Mouse (Mus musculus) adrenal gland, adult 8-10 months (tissue): ENCODE results near the gene Smco2. TPM values are rescaled to one million over a fixed set of nuclear protein-coding genes. Genes with fewer than 3 reads are reported as not detected.
A peak's percentile ranks its signal among the peaks of the same experiment; 100 is the strongest.

Source experiments
- DNase-seq: peaks from one replicate; pipeline ENCODE4 v3.0.0; 2022
- total RNA-seq, 4 experiments: library from RNA; stranded (reverse); gene quantifications; 2 replicates each; pipeline ENCODE4 v1.2.4; 2022

Gene Smco2
- not detected for total RNA-seq

DNA sequence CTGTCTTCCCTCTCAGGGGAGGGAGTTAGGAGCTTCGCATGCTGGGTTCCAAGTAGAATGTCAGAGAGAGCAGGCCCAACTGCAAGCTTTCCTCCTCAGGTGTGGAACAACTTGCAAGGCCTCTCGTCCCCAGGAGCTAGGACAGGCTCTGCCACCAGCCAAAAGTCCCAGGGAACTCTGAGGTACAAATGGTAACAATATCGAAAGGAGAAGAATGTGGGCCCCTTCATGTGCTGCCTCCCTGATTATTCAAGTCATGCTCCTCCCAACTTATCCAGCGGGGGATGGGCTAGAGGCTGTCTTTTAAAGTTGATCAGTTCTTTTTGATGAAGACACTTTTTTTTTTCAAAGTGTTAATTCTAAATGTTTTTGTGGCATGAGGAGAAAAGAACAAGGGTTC lies at the start of gene Smco2:
Gene Smco2, plus strand, starts transcription at position 55 of the 400 bp plus-strand sequence.
- no peak for DNase-seq

- DNase-seq: no peak
These were observed 39.9 kb upstream of the Smco2 start for GRCm38 (mm10) chr6:146809991-146810390.

GRCm38 (mm10) chr6:146813007-146813406 lies 36.9 kb upstream of the Smco2 start:
- no peak for DNase-seq

- DNase-seq: no peak
These were observed 29.5 kb upstream of the Smco2 start for GRCm38 (mm10) chr6:146820177-146820965.

DNA sequence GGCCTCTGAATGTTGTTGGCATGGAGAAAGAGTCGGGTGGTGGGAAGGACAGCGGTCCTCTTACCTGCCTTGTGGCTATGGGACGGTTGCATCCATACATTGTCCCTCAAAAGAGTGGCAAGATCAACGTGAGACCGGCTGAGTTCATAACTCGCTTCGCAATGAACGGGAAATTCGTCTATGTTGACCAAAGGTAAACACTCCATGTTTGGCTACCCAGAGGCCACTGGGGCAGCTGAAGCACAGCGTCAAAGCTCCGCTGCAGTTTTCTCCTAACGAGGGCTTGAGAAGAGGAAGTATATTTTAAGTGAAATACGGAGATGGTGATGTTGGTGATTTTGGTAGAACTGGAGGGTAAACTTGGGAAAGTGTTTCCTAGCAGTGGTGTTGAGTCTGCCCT lies 27.9 kb upstream of the Smco2 start:
- DNase-seq: no peak

DNA sequence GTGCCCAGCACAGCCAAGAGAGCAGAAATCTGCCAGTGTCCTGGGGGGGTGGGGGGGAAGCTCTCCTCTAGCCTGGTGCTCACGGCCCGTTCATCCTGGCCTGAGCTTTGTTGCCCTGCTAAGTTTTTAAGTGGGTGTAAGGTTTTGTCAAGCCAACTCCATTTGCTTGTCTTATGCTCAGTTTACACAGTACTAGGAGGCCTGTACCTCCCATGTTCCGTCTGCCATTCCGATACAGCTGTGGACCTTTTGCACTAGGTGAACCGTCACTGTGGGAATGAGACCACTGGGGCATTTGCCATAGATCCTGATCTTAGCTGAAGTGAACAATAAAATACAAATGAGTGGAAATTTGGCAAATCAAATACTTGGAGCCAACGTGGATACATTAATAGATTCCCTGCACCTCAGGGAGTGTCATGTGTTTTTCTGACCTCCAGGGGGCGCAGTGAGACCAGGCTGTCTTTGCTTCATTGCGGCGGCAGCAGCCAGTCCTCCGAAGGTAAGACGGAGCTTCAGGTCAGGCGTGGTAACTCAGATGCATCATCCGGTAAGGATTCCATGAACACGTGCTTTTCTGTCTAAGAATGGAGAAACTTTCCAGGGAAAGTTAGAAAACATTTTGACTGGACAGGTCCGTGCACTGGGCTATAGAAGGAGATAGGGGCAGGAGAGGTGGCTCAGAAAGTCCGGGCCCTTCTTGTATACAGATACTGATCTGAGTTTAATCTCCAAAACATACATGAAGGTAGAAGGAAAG lies 25.0 kb upstream of the Smco2 start:
- DNase-seq: no peak

GRCm38 (mm10) chr6:146825487-146825773 lies 24.5 kb upstream of the Smco2 start:
- no peak for DNase-seq

DNA sequence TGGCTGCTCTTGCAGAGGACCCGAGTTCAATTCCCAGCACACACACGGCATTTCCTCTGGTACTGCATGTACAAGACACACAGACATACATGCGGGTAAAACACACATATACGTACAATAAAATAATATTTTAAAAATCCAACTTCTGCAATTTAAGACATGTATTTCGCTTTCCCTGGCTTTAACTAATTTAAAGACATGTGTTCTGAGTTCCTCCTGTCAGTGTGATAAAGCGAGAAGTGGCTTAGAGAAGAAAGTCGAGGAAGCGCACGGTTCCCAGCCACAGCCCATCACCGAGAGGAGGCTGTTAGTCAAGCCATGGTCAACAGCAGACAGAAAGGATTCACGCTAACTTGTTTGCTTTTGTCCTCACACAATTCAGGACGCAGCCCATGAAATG lies 18.6 kb upstream of the Smco2 start:
- DNase-seq: no peak

- no peak for DNase-seq
These were observed 16.2 kb upstream of the Smco2 start for GRCm38 (mm10) chr6:146833485-146834314.

DNA sequence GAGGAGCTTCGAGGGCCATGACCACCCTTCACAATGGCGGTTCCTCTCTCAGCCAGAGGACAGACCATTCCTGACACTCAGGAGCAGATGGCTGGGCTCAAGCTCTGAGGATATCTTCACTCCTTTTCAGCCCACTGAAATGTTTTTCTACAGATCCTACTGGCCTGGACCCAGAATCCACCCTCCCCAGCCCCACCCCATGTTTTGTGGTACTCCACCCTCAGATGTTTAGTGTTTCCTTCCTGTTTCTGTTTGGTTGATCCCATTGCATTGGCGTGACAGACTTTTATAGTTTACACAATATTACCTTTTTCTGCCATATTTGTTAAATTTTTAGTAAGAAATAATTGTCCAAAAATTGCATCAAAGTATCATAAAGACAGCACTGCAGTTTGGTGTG lies 15.6 kb upstream of the Smco2 start:
- no peak for DNase-seq

GRCm38 (mm10) chr6:146835784-146836183 lies 14.1 kb upstream of the Smco2 start:
- no peak for DNase-seq

GRCm38 (mm10) chr6:146837316-146837715 lies 12.6 kb upstream of the Smco2 start:
- DNase-seq: no peak

DNA sequence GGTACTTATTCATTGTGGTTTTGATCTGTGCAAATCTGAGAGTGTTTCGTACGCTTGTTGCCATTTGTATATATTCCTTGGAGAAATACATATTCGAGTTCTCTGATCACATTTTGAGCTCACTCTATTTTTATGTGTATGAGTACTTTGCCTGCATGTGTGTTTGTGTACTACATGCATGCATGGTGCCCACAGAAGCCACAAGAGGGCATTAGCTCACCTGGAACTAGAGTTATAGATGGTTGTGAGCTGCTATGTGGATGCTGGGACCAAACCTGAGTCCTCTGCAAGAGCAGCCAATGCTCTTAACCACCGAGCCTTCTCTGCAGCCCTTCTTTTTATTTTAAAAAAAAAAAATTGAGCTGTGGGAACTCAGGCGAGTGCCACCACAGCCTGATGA lies 11.5 kb upstream of the Smco2 start:
- no peak for DNase-seq

DNA sequence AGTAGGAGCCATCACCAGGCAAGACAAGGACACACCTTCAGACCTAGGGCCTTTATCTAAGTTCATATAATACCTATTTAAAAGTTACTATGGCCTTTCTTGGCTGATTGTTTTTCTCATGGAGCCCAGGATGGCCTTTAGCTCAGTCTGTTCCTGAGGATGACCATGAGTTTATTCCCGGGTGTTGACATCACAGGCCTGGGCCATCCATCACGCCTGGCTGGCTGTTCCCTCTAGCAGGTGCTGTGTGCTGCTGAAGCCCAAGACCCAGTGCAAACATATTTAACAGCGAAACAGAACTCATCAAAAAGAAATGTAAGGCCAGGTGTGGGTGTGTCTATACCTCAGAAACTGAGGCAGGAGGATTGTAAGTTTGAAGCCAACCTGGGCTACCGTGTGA lies 11.0 kb upstream of the Smco2 start:
- no peak for DNase-seq

DNA sequence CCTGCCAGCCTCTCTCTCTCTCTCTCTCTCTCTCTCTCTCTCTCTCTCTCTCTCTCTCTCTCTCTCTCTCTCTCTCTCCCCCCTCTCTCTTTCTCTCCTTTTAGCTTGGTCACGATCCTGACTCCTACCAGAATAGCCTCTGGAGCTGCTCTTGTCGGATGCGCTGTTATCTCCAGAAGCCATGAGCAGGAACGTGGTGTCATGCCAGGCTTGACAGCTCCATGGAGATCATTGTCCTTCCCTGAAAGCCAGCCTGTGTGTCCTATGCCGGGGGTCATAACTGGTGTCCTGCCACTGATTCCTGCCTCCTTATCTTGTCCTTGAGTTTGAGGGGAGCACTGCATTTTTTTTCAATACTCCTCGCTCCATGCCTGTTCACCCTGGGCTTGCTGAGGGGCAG lies 5.0 kb upstream of the Smco2 start:
- no peak for DNase-seq

- no peak for DNase-seq
These were observed 4.6 kb upstream of the Smco2 start for GRCm38 (mm10) chr6:146845347-146845746.

- peak; percentile 80 for DNase-seq
These were observed 3.7 kb upstream of the Smco2 start for GRCm38 (mm10) chr6:146845961-146846750.

- no peak for DNase-seq
These were observed 2.5 kb upstream of the Smco2 start for GRCm38 (mm10) chr6:146847402-146847801.

- DNase-seq: no peak
These were observed 1.6 kb upstream of the Smco2 start for GRCm38 (mm10) chr6:146848281-146848680.

- no peak for DNase-seq
These were observed 2.0 kb downstream of the Smco2 start for GRCm38 (mm10) chr6:146851916-146852315.

GRCm38 (mm10) chr6:146852739-146853138 lies 2.8 kb downstream of the Smco2 start:
- DNase-seq: no peak

DNA sequence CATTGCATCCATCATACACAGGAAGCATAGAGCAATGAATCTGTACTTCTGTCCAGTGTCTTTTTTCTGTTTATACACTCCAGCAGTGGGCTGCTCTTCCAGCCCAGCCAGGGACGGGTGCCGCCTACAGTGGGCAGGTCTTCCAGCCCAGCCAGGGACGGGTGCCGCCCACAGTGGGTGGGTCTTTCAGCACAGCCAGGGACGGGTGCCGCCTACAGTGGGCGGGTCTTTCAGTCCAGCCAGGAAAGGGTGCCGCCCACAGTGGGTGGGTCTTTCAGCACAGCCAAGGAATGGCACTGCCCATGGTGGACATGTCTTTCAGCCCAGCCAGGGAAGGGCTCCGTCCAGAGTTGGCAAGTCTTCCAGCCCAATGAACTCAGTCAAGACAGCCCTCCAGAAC lies 5.3 kb downstream of the Smco2 start:
- DNase-seq: no peak
